Comparison of ENCODE assay signal across 9 mouse cellular contexts in the genomic region with DNA sequence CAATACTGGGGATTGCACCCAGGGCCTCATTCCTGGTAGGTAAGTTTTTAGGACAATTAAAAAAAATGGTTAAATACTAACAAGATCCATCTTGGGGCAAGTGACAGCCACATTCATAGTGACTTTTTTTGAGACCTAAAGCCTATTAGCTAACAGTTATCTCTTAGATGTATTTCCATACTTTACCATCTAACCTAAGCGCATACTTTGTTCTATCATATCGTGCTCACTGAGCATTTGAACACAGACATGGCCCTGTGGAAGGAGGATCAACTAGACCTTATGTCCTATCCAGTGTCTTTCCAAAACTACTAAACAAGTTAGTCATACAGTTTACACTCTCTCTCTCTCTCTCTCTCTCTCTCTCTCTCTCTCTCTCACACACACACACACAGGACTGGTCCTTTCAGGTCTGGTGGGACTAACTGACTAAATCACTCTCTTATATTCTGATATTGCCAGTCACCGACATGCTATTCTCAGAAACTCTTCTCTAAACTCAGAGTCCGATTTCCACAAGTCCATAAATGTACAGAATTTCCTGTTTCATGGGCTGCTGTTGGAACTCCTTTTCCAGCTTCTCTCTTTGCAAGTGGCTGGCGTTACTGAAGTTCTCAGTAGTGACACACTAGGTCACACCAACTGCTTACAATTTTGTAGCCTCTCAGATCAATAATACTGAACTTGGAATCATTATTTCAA. TPM values are rescaled to one million over a fixed set of nuclear protein-coding genes. Genes with fewer than 3 reads are reported as not detected.
A peak's percentile ranks its signal among the peaks of the same experiment; 100 is the strongest.
DNase-seq lines count a peak whose midpoint lies in the region; ATAC-seq and TF ChIP-seq lines count a peak whose summit lies in the region.
"Had no signal": no experiment of that assay in that cellular context is flagged by ENCODE, and none has a peak within 500 bp of the region (broad histone marks: within the 10 kb centered on the region; RNA-seq: fewer than 3 reads in every experiment).

No protein-coding gene starts in this region.

- peaks cover 35% of the 10 kb centered on the region for H3K4me1 ChIP-seq in midbrain, embryonic 10.5 days
- peaks cover 7% of the 10 kb centered on the region; the same call in 1 of the 2 replicates for H3K4me1 ChIP-seq in midbrain, postnatal 0 days (ENCODE audit: insufficient read depth, low read length)
- peaks cover 24% of the 10 kb centered on the region for H3K4me1 ChIP-seq in embryonic facial prominence, embryonic 10.5 days
- peaks cover 10% of the 10 kb centered on the region for H3K4me1 ChIP-seq in intestine, embryonic 14.5 days (replicated peaks; ENCODE audit: control insufficient read depth, insufficient read depth, low read length)
- peaks cover 25% of the 10 kb centered on the region for H3K4me1 ChIP-seq in neural tube, embryonic 13.5 days (replicated peaks)

- no peaks in the 10 kb centered on the region for H3K9me3 ChIP-seq in midbrain, embryonic 10.5 days (replicated peaks)
- H3K9me3 ChIP-seq in midbrain, postnatal 0 days (ENCODE audit: low read length), result no peaks in the 10 kb centered on the region
- H3K9me3 ChIP-seq in embryonic facial prominence, embryonic 10.5 days, result no peaks in the 10 kb centered on the region
- no peaks in the 10 kb centered on the region for H3K9me3 ChIP-seq in intestine, embryonic 14.5 days (ENCODE audit: control insufficient read depth, low read length)
- H3K9me3 ChIP-seq in neural tube, embryonic 13.5 days, result no peaks in the 10 kb centered on the region

- H3K27me3 ChIP-seq in midbrain, embryonic 10.5 days (ENCODE audit: low read depth, poor library complexity, severe bottlenecking), result no peaks in the 10 kb centered on the region
- no peaks in the 10 kb centered on the region for H3K27me3 ChIP-seq in midbrain, postnatal 0 days (ENCODE audit: insufficient read depth, low read length)
- H3K27me3 ChIP-seq in embryonic facial prominence, embryonic 10.5 days (replicated peaks; ENCODE audit: low read depth, poor library complexity, severe bottlenecking), result no peaks in the 10 kb centered on the region
- H3K27me3 ChIP-seq in intestine, embryonic 14.5 days (replicated peaks; ENCODE audit: control insufficient read depth, insufficient read depth, low read length), result no peaks in the 10 kb centered on the region
- no peaks in the 10 kb centered on the region for H3K27me3 ChIP-seq in neural tube, embryonic 13.5 days

- no peak for DNase-seq in midbrain, embryonic 10.5 days (ENCODE audit: low spot score)
- DNase-seq in midbrain, postnatal 0 days (ENCODE audit: low spot score), result no peak
- no peak for DNase-seq in embryonic facial prominence, embryonic 10.5 days (ENCODE audit: low spot score)
- no peak for DNase-seq in intestine, embryonic 14.5 days (ENCODE audit: low spot score)
- DNase-seq in frontal cortex, postnatal 10 days (ENCODE audit: low spot score in 2 of 2), result no peak
- DNase-seq in frontal cortex, postnatal 25 days (ENCODE audit: low spot score in 2 of 2), result no peak
- DNase-seq: gastrocnemius, postnatal 25 days had no signal

- H3K4me2 ChIP-seq in midbrain, postnatal 0 days (ENCODE audit: low read depth, low read length, poor library complexity, severe bottlenecking), result no peak overlapping the region; the same call in 1 of the 2 replicates
- peak overlapping the region; percentile 56 for H3K4me2 ChIP-seq in intestine, embryonic 14.5 days (ENCODE audit: low read length)
- peak overlapping the region; percentile 72 for H3K4me2 ChIP-seq in neural tube, embryonic 13.5 days

- TF ChIP-seq CTCF in midbrain, postnatal 0 days (IDR thresholded peaks at IDR 0.05), result no peak

- peak overlapping the region; percentile 58 for H3K4me3 ChIP-seq in midbrain, embryonic 10.5 days
- no peak overlapping the region for H3K4me3 ChIP-seq in midbrain, postnatal 0 days (ENCODE audit: low read depth, low read length)
- H3K4me3 ChIP-seq in embryonic facial prominence, embryonic 10.5 days, result peak overlapping the region; percentile 62
- peak overlapping the region; percentile 43 for H3K4me3 ChIP-seq in intestine, embryonic 14.5 days (ENCODE audit: low read depth, low read length)
- H3K4me3 ChIP-seq in neural tube, embryonic 13.5 days, result peak overlapping the region; percentile 42; the same call in 1 of the 2 replicates

- no peak for ATAC-seq in midbrain, postnatal 0 days (ENCODE audit: low FRiP score)
- no peak for ATAC-seq in intestine, embryonic 14.5 days (replicated peaks; ENCODE audit: low FRiP score, low TSS enrichment, low read depth)
- ATAC-seq in neural tube, embryonic 13.5 days (ENCODE audit: low read depth), result no peak
- no peak for ATAC-seq in cerebellum, adult (ENCODE audit: insufficient number of reproducible peaks, low FRiP score, low TSS enrichment)

- no peaks in the 10 kb centered on the region for H3K36me3 ChIP-seq in midbrain, embryonic 10.5 days
- no peaks in the 10 kb centered on the region for H3K36me3 ChIP-seq in midbrain, postnatal 0 days (ENCODE audit: insufficient read depth, low read length)
- H3K36me3 ChIP-seq in embryonic facial prominence, embryonic 10.5 days (replicated peaks), result no peaks in the 10 kb centered on the region
- H3K36me3 ChIP-seq in intestine, embryonic 14.5 days (ENCODE audit: control insufficient read depth, insufficient read depth, low read length), result no peaks in the 10 kb centered on the region
- H3K36me3 ChIP-seq in neural tube, embryonic 13.5 days, result no peaks in the 10 kb centered on the region

- peak overlapping the region; percentile 93 for H3K27ac ChIP-seq in midbrain, embryonic 10.5 days (replicated peaks)
- no peak overlapping the region for H3K27ac ChIP-seq in midbrain, postnatal 0 days (ENCODE audit: low read depth, low read length)
- peak overlapping the region; percentile 93 for H3K27ac ChIP-seq in embryonic facial prominence, embryonic 10.5 days (replicated peaks)
- H3K27ac ChIP-seq in intestine, embryonic 14.5 days (ENCODE audit: low read depth), result peak overlapping the region; percentile 90
- H3K27ac ChIP-seq in neural tube, embryonic 13.5 days (replicated peaks), result no peak overlapping the region

- WGBS in midbrain, embryonic 10.5 days, result 63% methylated on average over 5 of the region's 5 CpGs
- WGBS in midbrain, postnatal 0 days, result 48% methylated on average over 5 of the region's 5 CpGs
- WGBS in embryonic facial prominence, embryonic 10.5 days, result 60% methylated on average over 5 of the region's 5 CpGs
- WGBS in intestine, embryonic 14.5 days, result 41% methylated on average over 5 of the region's 5 CpGs
- WGBS in neural tube, embryonic 13.5 days, result 52% methylated on average over 5 of the region's 5 CpGs

- H3K9ac ChIP-seq in midbrain, postnatal 0 days (replicated peaks; ENCODE audit: low read length, poor library complexity, severe bottlenecking), result no peak overlapping the region
- peak overlapping the region; percentile 79 for H3K9ac ChIP-seq in intestine, embryonic 14.5 days (ENCODE audit: low read length)
- peak overlapping the region; percentile 59; the same call in 1 of the 2 replicates for H3K9ac ChIP-seq in neural tube, embryonic 13.5 days

RNA-seq across cellular contexts. Expression of a gene that starts 1.5 kb away (rescaled TPM):
- polyA plus RNA-seq in midbrain, embryonic 10.5 days (2016; fragmentation: Nextera tagmentation; extraction: Ambion mirVana), result 10.6 and 11.4 TPM in 2 replicates
- total RNA-seq in midbrain, postnatal 0 days (2014; rRNA removed), result 4.5 and 62.6 TPM in 2 replicates
- 6.9 TPM in 1 of 2 replicates, not detected in the other for polyA plus RNA-seq in midbrain, postnatal 0 days (2015; fragmentation: Nextera tagmentation; extraction: Ambion mirVana)
- 8.0 and 8.8 TPM in 2 replicates for polyA plus RNA-seq in embryonic facial prominence, embryonic 10.5 days (2016; fragmentation: Nextera tagmentation; extraction: Ambion mirVana)
- 11.8 and 19.7 TPM in 2 replicates for polyA plus RNA-seq in intestine, embryonic 14.5 days (2014; fragmentation: Nextera tagmentation; extraction: Ambion mirVana)
- 1.7 TPM in 1 of 2 replicates, not detected in the other for polyA plus RNA-seq in neural tube, embryonic 13.5 days (2015; fragmentation: Nextera tagmentation; extraction: Ambion mirVana)

RNA-seq across cellular contexts. Expression of a gene that starts 1.8 kb away (rescaled TPM):
- polyA plus RNA-seq in midbrain, embryonic 10.5 days (2016; fragmentation: Nextera tagmentation; extraction: Ambion mirVana), result 9.4 and 9.7 TPM in 2 replicates
- total RNA-seq in midbrain, postnatal 0 days (2014; rRNA removed), result 112 and 321 TPM in 2 replicates
- not detected in 2 replicates for polyA plus RNA-seq in midbrain, postnatal 0 days (2015; fragmentation: Nextera tagmentation; extraction: Ambion mirVana)
- 8.5 and 10.0 TPM in 2 replicates for polyA plus RNA-seq in embryonic facial prominence, embryonic 10.5 days (2016; fragmentation: Nextera tagmentation; extraction: Ambion mirVana)
- polyA plus RNA-seq in intestine, embryonic 14.5 days (2014; fragmentation: Nextera tagmentation; extraction: Ambion mirVana), result 5.2 and 7.5 TPM in 2 replicates
- 2.5 and 3.8 TPM in 2 replicates for polyA plus RNA-seq in neural tube, embryonic 13.5 days (2015; fragmentation: Nextera tagmentation; extraction: Ambion mirVana)

RNA-seq across cellular contexts. Expression of a gene that starts 7.3 kb away (rescaled TPM):
- 51.3 and 52.5 TPM in 2 replicates for polyA plus RNA-seq in midbrain, embryonic 10.5 days (2016; fragmentation: Nextera tagmentation; extraction: Ambion mirVana)
- total RNA-seq in midbrain, postnatal 0 days (2014; rRNA removed), result 10.0 and 19.2 TPM in 2 replicates
- 2.2 and 2.5 TPM in 2 replicates for polyA plus RNA-seq in midbrain, postnatal 0 days (2015; fragmentation: Nextera tagmentation; extraction: Ambion mirVana)
- 37.1 and 38.7 TPM in 2 replicates for polyA plus RNA-seq in embryonic facial prominence, embryonic 10.5 days (2016; fragmentation: Nextera tagmentation; extraction: Ambion mirVana)
- 18.9 and 19.6 TPM in 2 replicates for polyA plus RNA-seq in intestine, embryonic 14.5 days (2014; fragmentation: Nextera tagmentation; extraction: Ambion mirVana)
- polyA plus RNA-seq in neural tube, embryonic 13.5 days (2015; fragmentation: Nextera tagmentation; extraction: Ambion mirVana), result 8.8 and 10.1 TPM in 2 replicates

RNA-seq across cellular contexts. Expression of a gene that starts 8.9 kb away (rescaled TPM):
- 64.8 and 64.9 TPM in 2 replicates for polyA plus RNA-seq in midbrain, embryonic 10.5 days (2016; fragmentation: Nextera tagmentation; extraction: Ambion mirVana)
- 84.2 and 252 TPM in 2 replicates for total RNA-seq in midbrain, postnatal 0 days (2014; rRNA removed)
- 2.5 TPM in 1 of 2 replicates, not detected in the other for polyA plus RNA-seq in midbrain, postnatal 0 days (2015; fragmentation: Nextera tagmentation; extraction: Ambion mirVana)
- polyA plus RNA-seq in embryonic facial prominence, embryonic 10.5 days (2016; fragmentation: Nextera tagmentation; extraction: Ambion mirVana), result 75.8 and 77.8 TPM in 2 replicates
- polyA plus RNA-seq in intestine, embryonic 14.5 days (2014; fragmentation: Nextera tagmentation; extraction: Ambion mirVana), result 47.9 and 67.6 TPM in 2 replicates
- polyA plus RNA-seq in neural tube, embryonic 13.5 days (2015; fragmentation: Nextera tagmentation; extraction: Ambion mirVana), result 8.4 and 11.4 TPM in 2 replicates

RNA-seq across cellular contexts. Expression of a gene that starts 9.1 kb away (rescaled TPM):
- 14.7 and 16.2 TPM in 2 replicates for polyA plus RNA-seq in midbrain, embryonic 10.5 days (2016; fragmentation: Nextera tagmentation; extraction: Ambion mirVana)
- total RNA-seq in midbrain, postnatal 0 days (2014; rRNA removed), result 161 and 335 TPM in 2 replicates
- polyA plus RNA-seq in midbrain, postnatal 0 days (2015; fragmentation: Nextera tagmentation; extraction: Ambion mirVana), result 2.7 and 3.2 TPM in 2 replicates
- polyA plus RNA-seq in embryonic facial prominence, embryonic 10.5 days (2016; fragmentation: Nextera tagmentation; extraction: Ambion mirVana), result 12.4 and 15.1 TPM in 2 replicates
- 10.2 and 14.0 TPM in 2 replicates for polyA plus RNA-seq in intestine, embryonic 14.5 days (2014; fragmentation: Nextera tagmentation; extraction: Ambion mirVana)
- polyA plus RNA-seq in neural tube, embryonic 13.5 days (2015; fragmentation: Nextera tagmentation; extraction: Ambion mirVana), result 2.7 and 3.3 TPM in 2 replicates

Comparison
In these comparisons a context has a peak if more than half of its experiments do, and no peak if none do; other contexts are left out.
1. H3K27ac ChIP-seq: peak in midbrain, embryonic 10.5 days (single experiment), embryonic facial prominence, embryonic 10.5 days (single experiment) and intestine, embryonic 14.5 days (single experiment); none in midbrain, postnatal 0 days (single experiment) and neural tube, embryonic 13.5 days (single experiment).